Mouse (Mus musculus) heart, postnatal 36 days (tissue): Measurements from ENCODE around the gene Ciapin1. TPM values are rescaled to one million over a fixed set of nuclear protein-coding genes. Genes with fewer than 3 reads are reported as not detected.

Experiments used
- DNase-seq, 2 experiments: peaks; one replicate each; pipeline ENCODE4 v3.0.0; 2021 to 2022
- intact Hi-C: fragments of 180-260 bp; cut with DNase I; formaldehyde crosslinking; loops from one replicate; pipeline ENCODE4 v1.15.1; 2025
- total RNA-seq, 2 experiments: library from RNA; stranded (reverse); gene quantifications; 2 replicates each; pipeline ENCODE4 v1.2.3; 2021

Ciapin1 gene
- total RNA-seq, 2 experiments from 2014 or later, result 73.7 to 91.4 TPM

GRCm38 (mm10) chr8:94781838-94782235, 56.3 kb downstream of the Ciapin1 start:
- no peak for DNase-seq
- intact Hi-C loops, result no loop called here

DNA sequence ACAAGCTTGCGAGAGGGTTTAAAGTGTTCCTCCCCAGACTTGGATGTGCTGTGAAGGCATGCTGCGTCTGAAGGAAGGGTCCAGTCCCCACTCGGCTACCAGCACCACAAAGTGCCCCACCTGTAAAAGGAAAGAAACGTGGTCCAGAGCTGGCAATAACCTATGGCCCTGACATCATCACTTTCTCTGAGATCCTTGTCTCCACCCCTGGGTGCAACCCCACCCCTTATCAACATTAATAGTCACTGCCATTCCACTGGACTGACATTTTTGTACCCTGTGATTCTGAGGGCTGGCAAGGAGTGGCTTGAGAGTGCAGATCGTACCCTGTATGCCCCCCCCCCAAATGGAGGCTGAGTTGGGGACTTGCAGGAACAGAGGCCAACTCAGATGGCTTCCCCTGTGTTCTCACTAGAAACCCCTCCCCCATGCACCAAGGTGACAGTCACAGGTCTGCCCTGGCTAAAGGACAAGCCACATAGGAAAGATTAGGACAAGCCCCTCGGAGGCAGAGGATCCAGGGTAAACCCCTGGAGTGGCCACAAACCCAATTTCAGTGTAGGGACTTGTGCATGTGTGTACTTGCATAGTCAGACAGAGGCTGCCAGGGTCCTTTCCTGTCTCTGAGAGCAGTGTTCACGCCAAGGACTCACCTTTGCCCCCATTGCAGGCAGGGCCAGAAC, 56.9 kb downstream of the Ciapin1 start:
- intact Hi-C loops, result no loop called here
- no peak for DNase-seq

DNA sequence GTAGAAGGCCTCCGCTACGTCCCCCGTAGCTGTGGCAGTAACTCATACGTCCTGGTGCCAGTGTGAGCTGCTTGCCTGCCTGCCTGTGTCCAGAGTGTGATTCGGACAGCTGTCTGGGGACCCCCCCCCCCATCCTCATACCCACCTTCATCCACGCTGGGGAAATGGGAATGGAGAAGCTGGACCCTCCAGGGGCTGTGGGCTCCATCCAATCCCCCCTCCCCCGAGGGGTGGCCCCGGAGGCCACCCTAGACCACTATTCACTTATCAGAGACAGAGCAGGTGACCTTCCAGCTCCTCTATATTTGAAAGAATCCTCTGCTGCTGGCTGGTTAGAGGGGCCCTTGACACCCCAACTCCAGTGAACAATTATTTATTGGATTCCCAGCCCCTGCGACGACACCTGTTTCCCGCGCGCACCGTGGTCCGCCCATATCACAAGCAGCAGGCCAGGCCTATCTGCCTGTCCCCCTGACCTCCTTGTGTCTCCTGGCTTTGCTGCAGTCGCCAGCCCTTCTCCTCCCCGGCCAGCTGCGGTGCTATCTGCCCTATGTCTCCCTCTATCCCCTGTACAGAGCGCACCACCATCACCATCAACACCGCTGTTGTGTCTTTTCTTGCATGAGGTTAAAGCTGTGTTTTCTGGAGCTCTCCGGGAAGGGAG, 57.5 kb downstream of the Ciapin1 start:
- intact Hi-C loops, result no loop called here
- DNase-seq, result no peak

DNA sequence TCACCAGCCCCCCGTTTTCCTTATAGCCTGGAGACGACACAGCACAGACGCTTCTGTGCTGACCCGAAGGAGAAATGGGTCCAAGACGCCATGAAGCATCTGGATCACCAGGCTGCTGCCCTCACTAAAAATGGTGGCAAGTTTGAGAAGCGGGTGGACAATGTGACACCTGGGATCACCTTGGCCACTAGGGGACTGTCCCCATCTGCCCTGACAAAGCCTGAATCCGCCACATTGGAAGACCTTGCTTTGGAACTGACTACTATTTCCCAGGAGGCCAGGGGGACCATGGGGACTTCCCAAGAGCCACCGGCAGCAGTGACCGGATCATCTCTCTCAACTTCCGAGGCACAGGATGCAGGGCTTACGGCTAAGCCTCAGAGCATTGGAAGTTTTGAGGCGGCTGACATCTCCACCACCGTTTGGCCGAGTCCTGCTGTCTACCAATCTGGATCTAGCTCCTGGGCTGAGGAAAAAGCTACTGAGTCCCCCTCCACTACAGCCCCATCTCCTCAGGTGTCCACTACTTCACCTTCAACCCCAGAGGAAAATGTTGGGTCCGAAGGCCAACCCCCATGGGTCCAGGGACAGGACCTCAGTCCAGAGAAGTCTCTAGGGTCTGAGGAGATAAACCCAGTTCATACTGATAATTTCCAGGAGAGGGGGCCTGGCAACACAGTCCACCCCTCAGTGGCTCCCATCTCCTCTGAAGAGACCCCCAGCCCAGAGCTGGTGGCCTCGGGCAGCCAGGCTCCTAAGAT, 58.4 kb downstream of the Ciapin1 start:
- intact Hi-C loops, result no loop called here
- no peak for DNase-seq

GRCm38 (mm10) chr8:94778895-94779533, 59.1 kb downstream of the Ciapin1 start:
- intact Hi-C loops, result no loop called here
- DNase-seq, result no peak

DNA sequence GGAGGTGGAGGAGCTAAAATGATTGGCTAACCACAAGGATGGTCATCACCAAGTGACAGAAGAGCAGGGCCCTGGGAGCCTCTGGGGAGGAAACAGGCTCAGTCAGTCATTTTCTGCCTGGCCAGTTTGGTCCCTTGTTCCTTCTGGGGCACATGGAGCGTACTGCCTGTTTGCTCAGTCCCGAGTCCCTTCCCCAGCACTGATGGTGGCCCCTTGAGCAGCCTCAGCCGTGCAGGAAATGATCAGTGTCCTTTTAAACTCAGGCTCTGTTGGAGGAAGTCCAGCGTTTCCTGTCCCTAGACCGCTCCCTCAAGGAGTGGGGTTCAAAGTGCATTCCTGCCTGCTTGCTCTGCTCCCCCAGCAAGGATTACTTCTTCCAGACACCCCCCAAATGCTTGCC, 59.7 kb downstream of the Ciapin1 start:
- intact Hi-C loops, result no loop called here
- DNase-seq, result peak in 1 of 2 experiments; percentile 29

GRCm38 (mm10) chr8:94778036-94778435, 60.1 kb downstream of the Ciapin1 start:
- no peak for DNase-seq
- intact Hi-C loops, result no loop called here

GRCm38 (mm10) chr8:94776346-94776745, 61.8 kb downstream of the Ciapin1 start:
- intact Hi-C loops, result no loop called here
- no peak for DNase-seq

DNA sequence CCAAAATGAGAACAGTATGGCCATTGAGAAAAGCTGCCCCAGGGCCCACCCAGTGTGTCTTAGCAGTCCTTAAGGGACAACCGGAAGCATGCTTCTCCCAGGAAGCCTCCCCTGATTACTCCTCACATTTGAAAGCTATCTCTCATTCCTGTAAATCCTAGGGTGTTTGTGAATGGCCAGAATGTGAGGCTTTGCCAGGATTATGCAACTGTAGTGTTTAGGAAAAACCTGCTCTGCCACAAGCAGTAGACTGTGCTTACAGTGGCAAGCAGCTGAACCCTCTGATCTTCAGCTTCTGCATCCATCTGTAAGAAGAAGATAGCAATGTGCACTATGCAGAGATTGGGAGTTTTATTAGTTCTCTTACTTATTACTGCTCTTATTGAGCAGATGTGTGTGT, 63.6 kb downstream of the Ciapin1 start:
- DNase-seq, result no peak
- intact Hi-C loops, result no loop called here

GRCm38 (mm10) chr8:94773700-94774171, 64.4 kb downstream of the Ciapin1 start:
- DNase-seq, result no peak
- intact Hi-C loops, result no loop called here

GRCm38 (mm10) chr8:94773048-94773447, 65.1 kb downstream of the Ciapin1 start:
- intact Hi-C loops, result no loop called here
- no peak for DNase-seq

- intact Hi-C loops, result no loop called here
- DNase-seq, result peak; percentile 77 to 80
Observed at GRCm38 (mm10) chr8:94771941-94772670, 66.1 kb downstream of the Ciapin1 start, which contains the start of gene Cx3cl1. Gene Cx3cl1, plus strand, starts transcription at chr8:94772009.

DNA sequence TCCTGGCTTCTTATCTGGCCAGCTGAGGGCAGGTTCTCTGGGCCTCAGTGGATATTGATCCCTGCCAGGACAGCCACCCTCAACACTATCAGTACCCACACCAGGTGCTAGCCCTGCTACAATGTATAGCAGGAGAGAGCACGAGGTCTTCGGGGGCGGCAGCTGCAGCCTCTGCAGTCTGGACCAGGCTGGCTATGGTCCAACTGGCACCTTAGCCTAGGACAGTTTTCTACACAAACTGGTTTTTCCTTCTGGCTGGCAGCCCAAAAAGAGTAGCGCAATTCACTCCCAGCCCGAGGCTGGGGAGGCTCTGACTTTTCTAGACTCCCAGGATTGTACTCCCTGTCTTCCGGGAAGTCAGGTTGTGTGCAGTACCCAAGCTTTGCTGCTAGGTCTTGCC, 67.2 kb downstream of the Ciapin1 start:
- intact Hi-C loops, result no loop called here
- DNase-seq, result no peak

Other genes with a start within 250 kb of the Ciapin1 start
- gene Rspry1, start 236.4 kb downstream of the Ciapin1 start, total RNA-seq, result 10 to 100 TPM; 12.4 to 12.7 TPM
- 10 to 100 TPM; 20.6 to 24.8 TPM for gene Fam192a, start 236.4 kb downstream of the Ciapin1 start, total RNA-seq
- gene Arl2bp, start 171.8 kb downstream of the Ciapin1 start, total RNA-seq, result 10 to 100 TPM; 90.4 to 96.5 TPM
- under 1 TPM; 0.31 to 0.38 TPM for gene Pllp, start 142.1 kb downstream of the Ciapin1 start, total RNA-seq
- gene Ccl22, start 92.8 kb downstream of the Ciapin1 start, total RNA-seq, result not detected
- gene Cx3cl1, start 66.3 kb downstream of the Ciapin1 start, total RNA-seq, result 1 to 10 TPM; 2.9 to 4.4 TPM
- gene Ccl17, start 27.9 kb downstream of the Ciapin1 start, total RNA-seq, result not detected
- gene Coq9, start within 50 bp of the Ciapin1 start, total RNA-seq, result 100 to 1,000 TPM; 536 to 626 TPM
- gene Polr2c, start 19.1 kb upstream of the Ciapin1 start, total RNA-seq, result 10 to 100 TPM; 69.1 to 69.9 TPM
- gene Dok4, start 38.0 kb upstream of the Ciapin1 start, total RNA-seq, result 10 to 100 TPM; 16.6 to 20.4 TPM
- 1 to 10 TPM; 6.8 to 6.9 TPM for gene Ccdc102a, start 79.7 kb upstream of the Ciapin1 start, total RNA-seq
- gene Adgrg5, start 85.3 kb upstream of the Ciapin1 start, total RNA-seq, result under 1 TPM; 0.24 to 0.31 TPM
- gene Adgrg1, start 136.4 kb upstream of the Ciapin1 start, total RNA-seq, result 10 to 100 TPM; 42.5 to 62.0 TPM
- 1 to 10 TPM; 1.9 to 2.1 TPM for gene Adgrg3, start 179.3 kb upstream of the Ciapin1 start, total RNA-seq
- gene Drc7, start 216.7 kb upstream of the Ciapin1 start, total RNA-seq, result not detected
- 1 to 10 TPM; 7.2 to 7.5 TPM for gene Katnb1, start 242.8 kb upstream of the Ciapin1 start, total RNA-seq